Mouse (Mus musculus): ENCODE results near the gene Hoxb2.

DNA sequence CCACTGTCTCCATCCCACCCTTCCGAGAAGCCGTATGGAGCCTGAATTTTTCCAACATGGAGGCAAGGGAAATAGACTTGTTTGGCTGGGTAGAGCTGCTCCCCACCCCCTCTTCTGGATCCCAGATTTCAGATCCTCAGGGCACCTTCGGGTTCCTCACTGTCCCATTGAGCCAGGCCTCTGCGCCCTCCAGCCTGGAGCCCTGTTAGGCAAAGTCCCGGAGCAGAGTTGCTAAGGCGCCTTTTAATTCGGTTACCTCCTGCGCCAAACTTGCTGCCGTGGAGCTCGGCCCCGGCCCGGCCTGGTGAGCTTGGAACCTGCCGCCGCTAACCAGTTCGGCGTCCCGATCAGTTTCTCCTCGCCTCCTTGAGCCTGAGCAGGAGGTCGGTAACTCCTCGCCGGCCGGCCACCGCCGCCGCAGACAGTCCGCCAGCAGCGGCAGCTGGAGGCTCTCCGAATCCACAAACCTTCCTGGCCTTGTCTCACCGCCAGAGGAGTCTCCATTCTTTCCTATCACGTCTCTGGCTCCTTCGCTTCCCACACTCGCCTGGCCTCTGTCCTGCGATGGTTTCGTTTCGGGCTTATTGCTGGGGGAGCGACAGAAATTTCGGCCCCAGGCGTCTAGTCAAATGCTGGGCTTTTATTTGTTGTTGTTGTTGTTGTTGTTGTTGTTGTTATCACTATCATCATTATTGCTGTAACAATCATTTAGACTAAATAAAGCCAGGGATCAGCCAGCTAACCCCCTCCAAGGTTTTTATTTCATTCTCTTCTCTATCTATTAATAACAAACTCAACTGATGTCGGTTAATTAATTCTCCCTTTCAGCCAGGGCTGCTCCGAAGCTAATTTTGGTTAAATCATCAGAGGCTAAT, 8.4 kb upstream of the Hoxb2 start:
- TF ChIP-seq CTCF (IDR thresholded peaks at IDR 0.05; ENCODE audit: control insufficient read depth, insufficient read depth, insufficient replicate concordance, low read depth, low read length): no peak
- TF ChIP-seq POLR2A (IDR thresholded peaks at IDR 0.05; ENCODE audit: control insufficient read depth, low read depth, low read length): no peak

Measured in testis, adult 2 months (tissue).